Mouse (Mus musculus) limb, embryonic 12.5 days (tissue): Measurements from ENCODE around the gene Pxk. TPM values are rescaled to one million over a fixed set of nuclear protein-coding genes. Genes with fewer than 3 reads are reported as not detected.
A peak's percentile ranks its signal among the peaks of the same experiment; 100 is the strongest.
"Not testable (repeated sequence)": the region's sequence is repeated elsewhere in the genome, so short reads cannot be mapped to it uniquely, and the experiment has no call there.

Experiments
- ATAC-seq: fragments of 200-750 bp; cut with Nextera tagmentation; 2 replicates; pipeline ENCODE4 v1.8.0; 2017; ENCODE audit warnings: low read depth, moderate TSS enrichment; ENCODE audit not compliant: insufficient number of reproducible peaks, insufficient read depth, low FRiP score, low TSS enrichment
- H3K27ac ChIP-seq: fragments of 300-500 bp; sonication (generic); 2 replicates; pipeline ENCODE4 v1.5.1; 2016; ENCODE audit warnings: mild to moderate bottlenecking, moderate library complexity
- H3K27me3 ChIP-seq: fragments of 300-500 bp; sonication (generic); 2 replicates; pipeline ENCODE4 v1.6.1; 2016; ENCODE audit warnings: mild to moderate bottlenecking, moderate library complexity
- H3K36me3 ChIP-seq: fragments of 300-500 bp; sonication (generic); 2 replicates; pipeline ENCODE4 v1.6.1; 2016; ENCODE audit warnings: mild to moderate bottlenecking, moderate library complexity
- H3K4me1 ChIP-seq: fragments of 300-500 bp; sonication (generic); replicated peaks from 2 replicates; pipeline ENCODE4 v1.6.1; 2016
- H3K4me2 ChIP-seq: fragments of 300-500 bp; sonication (generic); 2 replicates; pipeline ENCODE4 v1.6.1; 2016; ENCODE audit warnings: mild to moderate bottlenecking, moderate library complexity
- H3K4me3 ChIP-seq: fragments of 300-500 bp; sonication (generic); replicated peaks from 2 replicates; pipeline ENCODE4 v1.5.1; 2016; ENCODE audit warnings: mild to moderate bottlenecking
- H3K9ac ChIP-seq: fragments of 300-500 bp; sonication (generic); replicated peaks from 2 replicates; pipeline ENCODE4 v1.6.1; 2016; ENCODE audit warnings: mild to moderate bottlenecking, moderate library complexity
- H3K9me3 ChIP-seq: fragments of 300-500 bp; sonication (generic); 2 replicates; pipeline ENCODE4 v1.6.1; 2016; ENCODE audit warnings: mild to moderate bottlenecking, moderate library complexity
- WGBS: fragments of 180-500 bp; shearing (Covaris S2); methylation state at CpG from one replicate; pipeline ENCODE4 v1.1.7; 2016; 5-methylcytosine and 5-hydroxymethylcytosine counted together
- polyA plus RNA-seq: library from polyadenylated mRNA; unstranded; fragments of >200 nt; fragmentation: Nextera tagmentation; extraction: Ambion mirVana; gene quantifications from 2 replicates; pipeline ENCODE4 v1.2.1, GENCODE M21; 2016

Pxk gene
- polyA plus RNA-seq, 1 experiment from 2014 or later = 22.8 TPM

DNA sequence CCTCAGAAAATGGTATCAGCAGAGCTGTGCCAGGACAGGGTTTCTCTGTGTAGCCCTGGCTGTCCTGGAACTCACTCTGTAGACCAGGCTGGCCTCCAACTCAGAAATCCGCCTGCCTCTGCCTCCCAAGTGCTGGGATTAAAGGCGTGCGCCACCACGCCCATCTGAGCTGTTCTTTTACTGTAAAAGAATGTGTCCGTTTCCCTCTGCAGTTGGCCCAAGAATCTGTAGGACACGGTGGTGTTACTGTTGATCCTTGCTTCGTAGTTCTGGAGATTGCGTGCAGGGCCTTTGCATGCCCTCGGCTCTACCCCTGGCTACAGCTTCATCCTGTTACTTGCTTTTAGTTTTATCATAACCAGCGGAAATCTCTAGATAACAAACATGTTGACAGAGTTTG lies 25.6 kb downstream of the Pxk start:
- ATAC-seq, H3K4me3 ChIP-seq, H3K4me1 ChIP-seq, H3K4me2 ChIP-seq, H3K9ac ChIP-seq, H3K9me3 ChIP-seq, H3K27ac ChIP-seq, H3K27me3 ChIP-seq: not testable (repeated sequence)
- peaks cover 10% of the 10 kb centered on the region for H3K36me3 ChIP-seq
- 95% methylated on average over 10 of the region's 10 CpGs for WGBS

DNA sequence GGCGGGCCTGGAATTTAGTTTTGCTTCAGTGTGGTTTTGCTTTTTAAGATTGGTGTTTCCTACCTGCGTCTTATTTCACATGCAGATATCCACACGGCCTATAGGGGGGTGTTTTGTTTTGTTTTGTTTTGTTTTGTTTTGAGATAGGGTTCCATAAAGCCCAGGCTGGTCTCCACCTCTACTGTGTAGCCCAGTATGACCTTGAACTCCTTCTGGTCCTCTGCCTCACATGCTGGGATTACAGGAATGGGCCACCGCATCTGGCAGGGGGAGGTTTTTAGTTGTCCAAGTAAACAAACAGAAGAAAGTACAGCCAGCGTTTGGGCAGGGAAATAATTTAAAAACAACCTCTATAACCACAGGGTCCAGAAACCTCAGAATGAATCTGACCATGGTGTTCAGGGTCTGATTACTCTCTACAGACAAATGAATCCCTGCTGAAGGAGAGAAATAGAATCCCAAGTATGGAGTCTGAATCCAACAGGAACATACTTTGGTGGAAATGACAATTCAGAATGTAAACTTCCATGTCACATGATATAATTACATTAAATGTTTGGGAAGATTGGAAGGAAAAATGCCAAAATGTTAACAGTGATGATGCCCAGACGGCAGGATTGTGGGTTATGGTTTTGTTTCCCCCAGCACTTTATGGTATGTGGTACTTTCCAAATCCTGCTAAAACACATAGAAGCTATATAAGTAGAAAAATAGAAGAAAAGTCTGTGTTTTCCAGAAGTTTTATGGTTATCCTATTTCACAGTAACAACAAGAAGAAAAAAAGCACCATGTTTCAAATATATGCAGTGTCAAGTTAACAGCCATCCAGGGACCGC lies 26.3 kb downstream of the Pxk start:
- Histone ChIP-seq H3K36me3 (peaks cover 10% of the 10 kb centered on the region), H3K4me2 (no peak overlapping the region), H3K9me3 (no peaks in the 10 kb centered on the region), H3K9ac (no peak overlapping the region), H3K27me3 (no peaks in the 10 kb centered on the region), H3K4me3 (no peak overlapping the region), H3K27ac (no peak overlapping the region), H3K4me1 (no peaks in the 10 kb centered on the region)
- ATAC-seq = no peak
- WGBS = 82% methylated on average over 7 of the region's 7 CpGs

DNA sequence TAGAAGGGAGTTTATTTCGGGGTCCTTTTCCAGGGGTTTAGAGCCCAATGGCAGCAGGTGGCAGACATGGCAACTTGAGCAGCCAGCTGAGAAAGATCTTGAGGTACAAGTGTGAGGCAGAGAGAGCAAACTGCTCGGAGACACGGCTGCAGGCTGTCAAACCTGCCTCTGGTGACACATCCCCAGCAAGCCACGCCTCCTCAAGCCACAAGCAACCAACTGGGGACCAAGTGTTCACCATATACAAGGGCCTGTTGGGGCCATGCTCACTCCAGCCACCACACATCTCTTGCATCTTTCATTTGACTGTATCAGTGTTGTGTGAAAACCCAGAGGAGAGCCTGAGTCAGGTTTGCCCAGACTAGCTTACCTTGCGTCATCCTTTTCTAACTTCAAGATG lies 30.0 kb downstream of the Pxk start:
- H3K4me2 ChIP-seq = no peak overlapping the region
- H3K36me3 ChIP-seq = peaks cover 8% of the 10 kb centered on the region
- H3K9ac ChIP-seq = no peak overlapping the region
- no peak overlapping the region for H3K4me3 ChIP-seq
- WGBS = 61% methylated on average over 5 of the region's 5 CpGs
- H3K27ac ChIP-seq = no peak overlapping the region
- H3K4me1 ChIP-seq = no peaks in the 10 kb centered on the region
- no peaks in the 10 kb centered on the region for H3K27me3 ChIP-seq
- no peaks in the 10 kb centered on the region for H3K9me3 ChIP-seq
- ATAC-seq = no peak

DNA sequence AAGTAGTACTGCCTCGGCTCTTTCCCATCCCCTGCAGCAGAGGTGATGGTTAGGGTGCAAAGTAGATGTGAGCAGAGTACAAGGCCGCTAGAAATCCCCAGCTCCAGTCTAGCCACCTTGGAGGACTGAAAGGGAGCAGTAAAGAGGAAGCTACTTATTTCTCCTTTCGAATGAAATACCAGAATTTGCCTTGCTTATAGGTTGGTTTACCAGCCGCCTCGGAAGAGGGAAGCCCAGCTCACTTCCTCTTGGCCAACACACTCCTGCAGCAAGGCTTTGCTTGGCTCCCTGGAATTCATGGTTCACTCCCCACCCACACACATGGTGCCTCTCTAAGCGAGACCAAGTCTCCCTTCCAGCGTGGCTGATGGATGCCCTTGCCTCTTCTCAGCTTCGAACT lies 34.8 kb downstream of the Pxk start:
- H3K4me3 ChIP-seq = no peak overlapping the region
- 0 out of 2 replicates have a peak, but pooled peaks cover 3% of the 10 kb centered on the region for H3K4me1 ChIP-seq
- no peak overlapping the region for H3K27ac ChIP-seq
- no peak overlapping the region for H3K9ac ChIP-seq
- ATAC-seq = no peak
- H3K9me3 ChIP-seq = no peaks in the 10 kb centered on the region
- 88% methylated on average over 8 of the region's 8 CpGs for WGBS
- H3K27me3 ChIP-seq = no peaks in the 10 kb centered on the region
- H3K4me2 ChIP-seq = no peak overlapping the region
- peaks cover 13% of the 10 kb centered on the region; the same call in 1 of the 2 replicates for H3K36me3 ChIP-seq

DNA sequence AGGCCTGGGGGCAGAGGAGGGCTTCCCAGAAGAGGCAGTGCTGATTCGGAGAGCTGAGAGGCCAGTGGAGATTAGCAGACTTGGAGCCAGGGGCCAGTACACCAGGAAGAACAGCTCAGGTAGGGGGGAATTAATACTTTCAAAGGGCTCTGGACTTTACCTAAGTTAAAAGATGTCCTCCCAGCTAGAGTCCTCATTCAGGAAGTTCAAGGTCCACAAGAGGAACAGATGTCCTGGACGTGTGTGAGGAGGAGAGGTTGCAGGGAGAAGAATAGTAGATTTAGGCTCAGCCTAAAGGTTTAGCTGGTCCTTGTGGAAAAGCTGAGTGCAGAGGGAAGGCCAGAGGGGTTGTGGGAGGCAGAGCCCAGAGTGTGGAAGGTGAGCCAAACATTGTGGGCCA lies 36.2 kb downstream of the Pxk start:
- H3K36me3 ChIP-seq = peaks cover 19% of the 10 kb centered on the region; the same call in 1 of the 2 replicates
- no peak overlapping the region for H3K4me2 ChIP-seq
- H3K9me3 ChIP-seq = no peaks in the 10 kb centered on the region
- H3K4me3 ChIP-seq = no peak overlapping the region
- no peak for ATAC-seq
- no peaks in the 10 kb centered on the region for H3K27me3 ChIP-seq
- 77% methylated on average over 2 of the region's 2 CpGs for WGBS
- no peak overlapping the region for H3K27ac ChIP-seq
- H3K9ac ChIP-seq = no peak overlapping the region
- H3K4me1 ChIP-seq = 0 out of 2 replicates have a peak, but pooled peaks cover 5% of the 10 kb centered on the region

DNA sequence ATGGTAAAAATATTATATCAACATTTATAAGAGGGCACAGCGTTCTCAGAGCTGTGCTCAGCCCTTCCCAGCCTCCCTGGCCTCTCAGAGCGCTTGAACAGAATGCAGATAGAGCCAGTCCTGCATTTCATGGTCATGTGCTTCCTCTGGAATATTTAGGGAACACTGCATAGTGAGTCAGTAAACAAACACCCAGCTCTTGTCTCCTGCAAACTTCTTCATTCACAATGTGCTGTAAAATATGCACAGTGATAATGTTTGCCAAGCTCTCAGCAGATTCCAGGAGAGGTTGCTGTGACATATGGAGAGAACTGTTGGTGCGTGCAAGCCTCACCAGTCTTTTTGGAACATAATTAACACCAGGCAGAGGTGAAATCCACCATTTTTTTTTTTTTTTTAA lies 37.1 kb downstream of the Pxk start:
- WGBS = 69% methylated on average over 3 of the region's 3 CpGs
- Histone ChIP-seq H3K4me3 (no peak overlapping the region), H3K9ac (no peak overlapping the region), H3K27me3 (no peaks in the 10 kb centered on the region), H3K36me3 (peaks cover 21% of the 10 kb centered on the region; the same call in 1 of the 2 replicates), H3K27ac (no peak overlapping the region), H3K4me1 (peaks cover 10% of the 10 kb centered on the region), H3K4me2 (no peak overlapping the region), H3K9me3 (no peaks in the 10 kb centered on the region)
- ATAC-seq = no peak

DNA sequence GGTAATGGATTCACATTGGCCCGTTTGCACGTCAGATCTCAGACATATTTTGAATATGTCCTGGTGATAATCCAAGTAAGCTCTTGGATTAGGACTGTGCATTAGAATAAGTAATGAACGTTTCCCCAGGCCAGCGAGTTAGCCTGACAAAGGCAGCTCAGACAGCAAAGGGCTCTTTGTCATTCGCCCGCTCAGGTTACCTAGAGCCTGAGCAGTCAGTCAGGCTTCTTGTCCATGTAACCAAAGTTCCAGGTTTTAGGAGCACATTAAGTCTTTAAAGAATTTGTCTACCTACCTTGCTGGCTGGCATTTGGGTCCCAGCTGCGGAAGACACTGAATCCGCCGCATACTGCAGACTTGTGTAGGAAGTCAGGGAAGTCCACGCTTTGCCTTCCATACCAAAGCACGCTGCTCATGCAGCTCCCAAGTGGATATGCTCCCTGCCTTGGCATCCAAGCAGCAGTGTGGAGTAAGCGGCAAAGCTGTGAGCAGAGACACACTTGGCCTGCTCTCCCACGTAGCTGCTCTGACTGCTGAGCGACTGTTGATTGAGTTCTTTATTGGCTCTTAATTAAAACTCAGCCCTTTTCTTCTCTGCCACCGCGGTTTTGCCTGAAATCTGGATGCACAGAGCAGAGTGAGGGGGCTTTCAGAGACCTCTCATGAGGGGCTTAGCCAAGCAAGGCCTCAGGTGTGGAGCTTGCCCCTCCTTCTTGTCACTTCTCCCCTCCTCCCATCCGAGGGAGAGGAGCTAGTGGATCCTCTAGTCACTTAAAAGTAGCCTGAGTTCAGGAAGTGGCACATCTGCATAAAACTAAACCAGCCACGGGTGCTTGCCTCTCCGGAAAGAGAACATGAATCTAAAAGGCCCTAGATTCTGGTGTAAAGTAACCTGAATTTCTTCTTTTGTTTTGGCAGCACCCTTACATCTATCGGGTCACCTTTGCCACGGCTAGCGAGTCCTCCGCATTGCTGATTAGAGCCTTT lies 42.0 kb downstream of the Pxk start:
- Histone ChIP-seq H3K4me1 (peaks cover 13% of the 10 kb centered on the region), H3K9me3 (no peaks in the 10 kb centered on the region), H3K36me3 (peaks cover 52% of the 10 kb centered on the region), H3K27me3 (no peaks in the 10 kb centered on the region), H3K27ac (0 out of 2 replicates have a peak overlapping the region, but pooled peaks have one; percentile 35), H3K9ac (peak overlapping the region; percentile 23; the same call in 1 of the 2 replicates), H3K4me3 (no peak overlapping the region), H3K4me2 (no peak overlapping the region)
- ATAC-seq = no peak
- WGBS = 58% methylated on average over 23 of the region's 23 CpGs

DNA sequence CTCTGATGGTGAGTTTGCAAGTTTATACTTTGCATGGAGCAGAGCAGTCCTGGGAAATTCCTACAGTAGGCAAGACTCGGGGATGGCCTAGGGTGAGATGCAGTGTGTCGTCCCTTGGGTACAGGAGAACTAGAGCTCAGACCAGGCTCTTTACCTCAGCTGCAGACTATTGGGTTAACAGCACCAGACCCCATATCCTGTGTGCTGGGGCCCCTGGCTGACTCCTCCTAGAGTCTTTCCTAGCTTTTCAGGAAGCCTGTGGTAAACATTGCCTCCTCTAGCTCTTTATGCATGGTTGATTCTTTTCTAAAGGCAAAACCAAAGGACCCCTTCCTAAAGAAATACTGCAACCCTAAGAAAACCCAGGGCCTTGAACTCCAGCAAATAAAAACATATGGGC lies 43.1 kb downstream of the Pxk start:
- no peaks in the 10 kb centered on the region for H3K27me3 ChIP-seq
- no peak overlapping the region for H3K27ac ChIP-seq
- peaks cover 10% of the 10 kb centered on the region for H3K4me1 ChIP-seq
- no peak overlapping the region for H3K4me2 ChIP-seq
- no peak for ATAC-seq
- WGBS = 85% methylated on average over 2 of the region's 2 CpGs
- no peak overlapping the region for H3K9ac ChIP-seq
- H3K36me3 ChIP-seq = peaks cover 58% of the 10 kb centered on the region
- no peak overlapping the region for H3K4me3 ChIP-seq
- no peaks in the 10 kb centered on the region for H3K9me3 ChIP-seq

DNA sequence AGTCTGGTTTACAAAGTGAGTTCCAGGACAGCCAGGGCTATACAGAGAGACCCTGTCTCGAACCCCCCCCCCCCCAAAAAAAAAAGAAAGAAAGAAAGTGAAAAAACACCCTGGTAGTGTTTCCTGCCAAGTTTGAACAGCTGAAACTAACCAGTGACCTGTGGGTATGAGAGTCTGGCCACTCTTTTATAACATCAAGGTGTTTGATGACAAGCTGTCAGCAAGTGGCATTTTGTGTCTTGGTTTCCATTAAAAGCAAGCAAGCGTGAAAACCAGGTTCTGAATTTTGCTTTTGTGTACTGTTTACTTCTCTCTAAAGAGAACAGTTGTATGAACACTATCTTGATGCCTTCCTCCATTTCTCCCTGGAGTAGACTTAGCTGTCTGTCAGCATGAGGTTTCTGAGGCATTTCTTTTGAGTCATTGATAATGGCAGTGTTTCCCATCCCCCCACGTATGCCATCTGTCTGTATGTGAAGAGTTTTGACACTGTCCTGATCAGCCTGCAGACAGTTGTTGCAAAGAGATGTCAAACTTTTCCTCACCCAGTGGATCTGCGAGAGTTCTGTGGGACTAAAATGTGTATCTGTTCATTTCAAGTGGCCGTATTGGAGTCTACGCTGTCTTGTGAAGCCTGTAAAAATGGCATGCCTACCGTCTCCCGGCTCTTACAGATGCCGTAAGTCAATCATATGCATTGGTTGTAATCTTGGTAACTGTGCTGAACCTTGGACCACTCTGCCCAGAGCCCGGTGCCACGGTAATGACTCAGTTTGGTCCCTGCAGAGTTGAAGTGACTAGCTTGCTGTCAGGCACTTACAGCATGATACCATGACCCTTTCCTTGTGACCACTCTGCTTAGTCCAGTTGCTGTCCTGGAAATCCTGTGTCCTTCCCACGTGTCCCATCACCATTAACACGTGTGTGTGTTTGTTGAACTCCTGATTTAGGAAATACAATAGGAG lies 47.9 kb downstream of the Pxk start:
- Histone ChIP-seq H3K27me3 (no peaks in the 10 kb centered on the region), H3K27ac (no peak overlapping the region), H3K4me3 (no peak overlapping the region), H3K36me3 (peaks cover 40% of the 10 kb centered on the region), H3K9me3 (no peaks in the 10 kb centered on the region), H3K9ac (no peak overlapping the region), H3K4me2 (no peak overlapping the region), H3K4me1 (no peaks in the 10 kb centered on the region)
- 78% methylated on average over 13 of the region's 13 CpGs for WGBS
- ATAC-seq = no peak

DNA sequence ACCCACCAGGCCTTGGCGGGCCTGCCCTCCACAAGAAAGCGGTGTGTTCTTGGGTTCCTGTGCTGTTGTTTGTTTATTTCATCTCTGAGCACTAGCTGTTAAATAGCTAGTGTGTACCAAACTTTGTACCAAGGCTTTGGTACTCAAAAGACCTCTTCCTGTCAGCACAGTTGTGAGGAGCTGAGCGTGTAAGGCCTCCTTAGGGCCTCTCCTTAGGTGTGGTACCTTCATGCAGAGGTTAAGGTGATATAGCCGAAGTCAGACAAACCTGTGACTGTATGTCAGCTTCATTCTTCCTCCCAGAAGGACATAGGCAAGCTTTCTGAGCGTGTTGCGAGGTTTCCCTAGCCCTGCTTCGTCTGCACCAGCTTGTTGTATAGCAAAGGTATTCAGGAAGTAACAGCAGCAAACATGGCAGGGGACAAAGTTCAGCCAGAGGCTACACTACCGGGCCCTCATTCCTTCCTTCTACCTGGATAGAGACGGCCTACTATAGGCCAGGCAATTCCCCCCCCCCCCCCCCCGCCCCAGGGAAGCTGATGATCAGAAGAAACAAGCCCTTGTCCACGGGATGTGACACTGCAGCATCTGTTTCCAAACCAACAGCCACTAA lies 48.7 kb downstream of the Pxk start:
- Histone ChIP-seq H3K27ac (no peak overlapping the region), H3K4me1 (no peaks in the 10 kb centered on the region), H3K36me3 (peaks cover 40% of the 10 kb centered on the region), H3K4me3 (no peak overlapping the region), H3K27me3 (no peaks in the 10 kb centered on the region), H3K9me3 (no peaks in the 10 kb centered on the region), H3K9ac (no peak overlapping the region), H3K4me2 (no peak overlapping the region)
- ATAC-seq = no peak
- 79% methylated on average over 10 of the region's 11 CpGs for WGBS
